Mouse (Mus musculus) brain, embryonic 14.5 days (tissue): Measurements from ENCODE around the gene Pagr1a.

Experiments used
- CTCF ChIP-seq: fragments of 200-500 bp; IDR thresholded peaks from 2 replicates; pipeline ENCODE4 v1.5.1; 2012; ENCODE audit warnings: inconsistent platforms, mild to moderate bottlenecking, moderate library complexity, borderline replicate concordance; ENCODE audit not compliant: insufficient read depth, insufficient read length; ENCODE audit errors: extremely low read depth
- POLR2A ChIP-seq: fragments of 200-500 bp; IDR thresholded peaks from 2 replicates; pipeline ENCODE4 v1.6.1; 2012; ENCODE audit warnings: mild to moderate bottlenecking, inconsistent platforms, borderline replicate concordance; ENCODE audit not compliant: poor library complexity, insufficient read depth, insufficient read length, severe bottlenecking; ENCODE audit errors: extremely low read depth

DNA sequence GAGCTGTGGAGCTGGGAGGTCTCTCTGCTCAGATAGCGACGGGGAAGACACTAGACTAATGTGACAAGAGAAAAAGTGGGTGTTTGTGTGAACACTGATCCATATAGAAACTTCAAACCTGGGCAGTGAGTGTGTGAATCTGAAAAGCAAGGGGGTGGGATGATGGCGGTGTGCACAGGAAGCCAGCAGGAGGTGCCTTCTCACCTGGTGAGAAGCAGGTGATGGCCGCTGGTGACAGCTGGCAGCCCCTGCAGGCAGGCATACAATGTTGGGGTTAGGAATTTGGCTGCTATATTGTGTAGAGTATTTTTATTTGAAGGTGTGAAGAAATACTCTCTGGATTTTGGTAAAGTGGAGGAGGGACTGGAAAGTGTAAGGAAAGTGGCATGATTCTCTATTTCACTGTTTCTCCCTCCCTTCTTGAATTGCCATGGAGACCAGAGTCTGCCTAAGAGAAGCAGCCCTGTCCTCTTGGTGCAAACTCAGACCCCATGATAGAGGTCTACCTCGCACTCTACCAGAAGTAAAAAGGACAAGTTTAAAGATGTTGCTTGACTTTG is 38.0 kb upstream of the Pagr1a start:
- TF ChIP-seq POLR2A (no peak), CTCF (no peak)
